In genomic region chr14:18569615-18570014, GRCm38 (mm10) we compare ENCODE assay signal across 16 mouse cellular contexts.
"Had no signal": no experiment of that assay in that cellular context is flagged by ENCODE, and none has a peak within 500 bp of the region (broad histone marks: within the 10 kb centered on the region; RNA-seq: fewer than 3 reads in every experiment).

No protein-coding gene starts in this region.

- H3K4me1 ChIP-seq: stomach, embryonic 15.5 days had no signal

- H3K27ac ChIP-seq: neural tube, embryonic 13.5 days; neural tube, embryonic 15.5 days; stomach, embryonic 15.5 days; stomach, postnatal 0 days had no signal

- H3K4me2 ChIP-seq: neural tube, embryonic 13.5 days; neural tube, embryonic 15.5 days; stomach, embryonic 15.5 days had no signal

- H3K9me3 ChIP-seq: neural tube, embryonic 13.5 days; neural tube, embryonic 15.5 days; stomach, embryonic 15.5 days had no signal

- H3K9ac ChIP-seq: neural tube, embryonic 13.5 days; neural tube, embryonic 15.5 days; stomach, embryonic 15.5 days had no signal

- H3K36me3 ChIP-seq: neural tube, embryonic 13.5 days; neural tube, embryonic 15.5 days; stomach, embryonic 15.5 days had no signal

- H3K4me3 ChIP-seq: neural tube, embryonic 13.5 days; neural tube, embryonic 15.5 days; stomach, embryonic 15.5 days had no signal

- DNase-seq: retina, postnatal 1 day; right cerebral cortex, adult 18-20 months; right cerebral cortex, postnatal 14 days; right cerebral cortex, postnatal 25 days; right cerebral cortex, postnatal 4 days; spleen, adult 18-20 months; thymus, adult 18-20 months; thymus, adult 2 months; thymus, postnatal 14 days; thymus, postnatal 25 days; thymus, postnatal 36 days; thymus, postnatal 4 days had no signal

- H3K27me3 ChIP-seq: neural tube, embryonic 13.5 days; neural tube, embryonic 15.5 days; stomach, embryonic 15.5 days had no signal
